Mouse (Mus musculus) hindbrain, embryonic 15.5 days (tissue): ENCODE measurements around the gene Pomgnt2. TPM values are rescaled to one million over a fixed set of nuclear protein-coding genes. Genes with fewer than 3 reads are reported as not detected.

Experiments used
- ATAC-seq: fragments of 200-750 bp; cut with Nextera tagmentation; 2 replicates; pipeline ENCODE4 v1.8.0; 2017; ENCODE audit warnings: low read depth, moderate number of reproducible peaks, moderate TSS enrichment; ENCODE audit not compliant: low FRiP score
- H3K27ac ChIP-seq: fragments of 300-500 bp; sonication (generic); replicated peaks from 2 replicates; pipeline ENCODE4 v1.5.1; 2015; ENCODE audit warnings: mild to moderate bottlenecking, inconsistent platforms
- H3K27me3 ChIP-seq: fragments of 300-500 bp; sonication (generic); 2 replicates; pipeline ENCODE4 v1.6.1; 2015; ENCODE audit warnings: control low read depth, inconsistent platforms
- H3K36me3 ChIP-seq: fragments of 300-500 bp; sonication (generic); 2 replicates; pipeline ENCODE4 v1.6.1; 2015; ENCODE audit warnings: control low read depth, inconsistent platforms
- H3K4me1 ChIP-seq: fragments of 300-500 bp; sonication (generic); replicated peaks from 2 replicates; pipeline ENCODE4 v1.6.1; 2015; ENCODE audit warnings: control low read depth, inconsistent platforms
- H3K4me2 ChIP-seq: fragments of 300-500 bp; sonication (generic); 2 replicates; pipeline ENCODE4 v1.6.1; 2015; ENCODE audit warnings: moderate library complexity, mild to moderate bottlenecking, inconsistent platforms
- H3K4me3 ChIP-seq: fragments of 300-500 bp; sonication (generic); 2 replicates; pipeline ENCODE4 v1.5.1; 2015; ENCODE audit warnings: mild to moderate bottlenecking, inconsistent platforms
- H3K9ac ChIP-seq: fragments of 300-500 bp; sonication (generic); 2 replicates; pipeline ENCODE4 v1.6.1; 2015; ENCODE audit warnings: inconsistent platforms
- H3K9me3 ChIP-seq: fragments of 300-500 bp; sonication (generic); 2 replicates; pipeline ENCODE4 v1.6.1; 2016; ENCODE audit warnings: control low read depth, inconsistent platforms
- WGBS: fragments of 180-500 bp; shearing (Covaris S2); methylation state at CpG from one replicate; pipeline ENCODE4 v1.1.7; 2015; 5-methylcytosine and 5-hydroxymethylcytosine counted together
- polyA plus RNA-seq: library from polyadenylated mRNA; unstranded; fragments of >200 nt; fragmentation: Nextera tagmentation; extraction: Ambion mirVana; gene quantifications from 2 replicates; pipeline ENCODE4 v1.2.1, GENCODE M21; 2015

Gene Pomgnt2
- polyA plus RNA-seq, 1 experiment from 2014 or later, result 36.1 TPM

GRCm38 (mm10) chr9:122010751-122011150 is 13.8 kb upstream of the Pomgnt2 start:
- Histone ChIP-seq H3K4me2 (no peak overlapping the region), H3K9me3 (no peaks in the 10 kb centered on the region), H3K27me3 (no peaks in the 10 kb centered on the region), H3K36me3 (no peaks in the 10 kb centered on the region), H3K9ac (no peak overlapping the region), H3K4me3 (no peak overlapping the region), H3K27ac (no peak overlapping the region), H3K4me1 (peaks cover 11% of the 10 kb centered on the region)
- 94% methylated on average over 2 of the region's 2 CpGs for WGBS
- no peak for ATAC-seq

GRCm38 (mm10) chr9:122008876-122009275 is 12.0 kb upstream of the Pomgnt2 start:
- no peaks in the 10 kb centered on the region for H3K36me3 ChIP-seq
- peak overlapping the region; percentile 44; the same call in 1 of the 2 replicates for H3K27ac ChIP-seq
- no peak overlapping the region for H3K9ac ChIP-seq
- WGBS, result 14% methylated on average over 2 of the region's 2 CpGs
- no peak overlapping the region for H3K4me2 ChIP-seq
- no peak overlapping the region for H3K4me3 ChIP-seq
- peak; percentile 85 for ATAC-seq
- no peaks in the 10 kb centered on the region for H3K27me3 ChIP-seq
- H3K4me1 ChIP-seq, result peaks cover 11% of the 10 kb centered on the region
- no peaks in the 10 kb centered on the region for H3K9me3 ChIP-seq

- no peak overlapping the region for H3K4me2 ChIP-seq
- H3K4me1 ChIP-seq, result peaks cover 11% of the 10 kb centered on the region
- H3K27me3 ChIP-seq, result no peaks in the 10 kb centered on the region
- H3K4me3 ChIP-seq, result no peak overlapping the region
- H3K36me3 ChIP-seq, result no peaks in the 10 kb centered on the region
- H3K27ac ChIP-seq, result no peak overlapping the region
- H3K9me3 ChIP-seq, result no peaks in the 10 kb centered on the region
- 18% methylated on average over 7 of the region's 7 CpGs for WGBS
- no peak overlapping the region for H3K9ac ChIP-seq
- no peak for ATAC-seq
Measured at GRCm38 (mm10) chr9:122006609-122007008, 9.7 kb upstream of the Pomgnt2 start.

- H3K27me3 ChIP-seq, result no peaks in the 10 kb centered on the region
- WGBS, result 88% methylated on average over 2 of the region's 2 CpGs
- no peaks in the 10 kb centered on the region for H3K9me3 ChIP-seq
- no peak overlapping the region for H3K4me2 ChIP-seq
- H3K27ac ChIP-seq, result no peak overlapping the region
- peaks cover 11% of the 10 kb centered on the region for H3K4me1 ChIP-seq
- no peak overlapping the region for H3K4me3 ChIP-seq
- no peak for ATAC-seq
- no peaks in the 10 kb centered on the region for H3K36me3 ChIP-seq
- H3K9ac ChIP-seq, result no peak overlapping the region
Measured at GRCm38 (mm10) chr9:122006175-122006574, 9.3 kb upstream of the Pomgnt2 start.

GRCm38 (mm10) chr9:121997978-121998377 is 1.1 kb upstream of the Pomgnt2 start:
- no peaks in the 10 kb centered on the region for H3K27me3 ChIP-seq
- H3K9me3 ChIP-seq, result no peaks in the 10 kb centered on the region
- H3K4me2 ChIP-seq, result no peak overlapping the region
- WGBS, result 80% methylated on average over 4 of the region's 4 CpGs
- H3K4me1 ChIP-seq, result peaks cover 19% of the 10 kb centered on the region
- no peak overlapping the region for H3K4me3 ChIP-seq
- no peak for ATAC-seq
- no peak overlapping the region for H3K9ac ChIP-seq
- H3K36me3 ChIP-seq, result no peaks in the 10 kb centered on the region
- H3K27ac ChIP-seq, result no peak overlapping the region

- Histone ChIP-seq H3K9me3 (no peaks in the 10 kb centered on the region), H3K4me2 (peak overlapping the region; percentile 85), H3K9ac (peak overlapping the region; percentile 85), H3K4me1 (peaks cover 19% of the 10 kb centered on the region), H3K36me3 (no peaks in the 10 kb centered on the region), H3K27me3 (no peaks in the 10 kb centered on the region), H3K27ac (peak overlapping the region; percentile 55; the same call in 1 of the 2 replicates), H3K4me3 (peak overlapping the region; percentile 75)
- ATAC-seq, result peak; percentile 89
- 1% methylated on average over 53 of the region's 53 CpGs for whole genome bisulfite sequencing
Measured at GRCm38 (mm10) chr9:121995508-121996131, 1.3 kb downstream of the Pomgnt2 start.

GRCm38 (mm10) chr9:121995077-121995476 is 1.8 kb downstream of the Pomgnt2 start:
- 10% methylated on average over 10 of the region's 10 CpGs for WGBS
- Histone ChIP-seq H3K4me2 (peak overlapping the region; percentile 85), H3K27me3 (no peaks in the 10 kb centered on the region), H3K4me1 (peaks cover 19% of the 10 kb centered on the region), H3K4me3 (peak overlapping the region; percentile 75), H3K36me3 (no peaks in the 10 kb centered on the region), H3K9me3 (no peaks in the 10 kb centered on the region), H3K27ac (no peak overlapping the region), H3K9ac (peak overlapping the region; percentile 85)
- 0 out of 2 replicates have a peak, but pooled peaks have one; percentile 3 for ATAC-seq

- H3K4me3 ChIP-seq, result no peak overlapping the region
- H3K36me3 ChIP-seq, result no peaks in the 10 kb centered on the region
- ATAC-seq, result no peak
- H3K4me2 ChIP-seq, result no peak overlapping the region
- WGBS, result 74% methylated on average over 3 of the region's 3 CpGs
- H3K27ac ChIP-seq, result no peak overlapping the region
- no peak overlapping the region for H3K9ac ChIP-seq
- H3K9me3 ChIP-seq, result no peaks in the 10 kb centered on the region
- peaks cover 19% of the 10 kb centered on the region for H3K4me1 ChIP-seq
- no peaks in the 10 kb centered on the region for H3K27me3 ChIP-seq
Measured at GRCm38 (mm10) chr9:121993047-121993446, 3.9 kb downstream of the Pomgnt2 start.

- Histone ChIP-seq H3K4me1 (peaks cover 19% of the 10 kb centered on the region), H3K27me3 (no peaks in the 10 kb centered on the region), H3K4me3 (no peak overlapping the region), H3K4me2 (no peak overlapping the region), H3K27ac (no peak overlapping the region), H3K36me3 (no peaks in the 10 kb centered on the region), H3K9ac (no peak overlapping the region), H3K9me3 (no peaks in the 10 kb centered on the region)
- 56% methylated on average over 5 of the region's 5 CpGs for WGBS
- ATAC-seq, result no peak
Measured at GRCm38 (mm10) chr9:121991041-121991440, 5.9 kb downstream of the Pomgnt2 start.

GRCm38 (mm10) chr9:121989536-121989935 is 7.4 kb downstream of the Pomgnt2 start:
- H3K27ac ChIP-seq, result no peak overlapping the region
- H3K36me3 ChIP-seq, result no peaks in the 10 kb centered on the region
- ATAC-seq, result no peak
- H3K9ac ChIP-seq, result no peak overlapping the region
- 17% methylated on average over 5 of the region's 5 CpGs for WGBS
- no peak overlapping the region for H3K4me3 ChIP-seq
- no peak overlapping the region for H3K4me2 ChIP-seq
- H3K4me1 ChIP-seq, result peaks cover 15% of the 10 kb centered on the region
- no peaks in the 10 kb centered on the region for H3K27me3 ChIP-seq
- no peaks in the 10 kb centered on the region for H3K9me3 ChIP-seq

- 70% methylated on average over 3 of the region's 3 CpGs for WGBS
Measured at GRCm38 (mm10) chr9:121988910-121989309, 8.0 kb downstream of the Pomgnt2 start.

GRCm38 (mm10) chr9:121984465-121985461 is 12.1 kb downstream of the Pomgnt2 start:
- Histone ChIP-seq H3K4me3 (no peak overlapping the region), H3K36me3 (no peaks in the 10 kb centered on the region), H3K4me2 (no peak overlapping the region), H3K4me1 (peaks cover 7% of the 10 kb centered on the region; the same call in 1 of the 2 replicates), H3K9ac (no peak overlapping the region), H3K27ac (no peak overlapping the region), H3K27me3 (no peaks in the 10 kb centered on the region), H3K9me3 (no peaks in the 10 kb centered on the region)
- 71% methylated on average over 15 of the region's 15 CpGs for WGBS
- no peak for ATAC-seq

More at GRCm38 (mm10) chr9:121988910-121989309, 8.0 kb downstream of the Pomgnt2 start:
- Histone ChIP-seq H3K9me3 (no peaks in the 10 kb centered on the region), H3K27me3 (no peaks in the 10 kb centered on the region), H3K4me1 (peaks cover 8% of the 10 kb centered on the region), H3K27ac (no peak overlapping the region), H3K9ac (no peak overlapping the region), H3K4me3 (no peak overlapping the region), H3K36me3 (no peaks in the 10 kb centered on the region), H3K4me2 (no peak overlapping the region)
- ATAC-seq, result no peak
